Mouse (Mus musculus) fibroblast of lung, adult 2 months (primary cell): ENCODE data around the gene Cacna1c.

Experiments used
- DNase-seq: peaks from one replicate; pipeline ENCODE4 v3.0.0-alpha.2; 2011; ENCODE audit warnings: low read depth

The Cacna1c gene

GRCm38 (mm10) chr6:119139561-119139960 lies 56.7 kb downstream of the Cacna1c start:
- DNase-seq, result no peak

GRCm38 (mm10) chr6:119137768-119138167 lies 58.5 kb downstream of the Cacna1c start:
- no peak for DNase-seq

GRCm38 (mm10) chr6:119132863-119133262 lies 63.4 kb downstream of the Cacna1c start:
- DNase-seq, result no peak

GRCm38 (mm10) chr6:119132111-119132735 lies 64.0 kb downstream of the Cacna1c start:
- DNase-seq, result no peak

- no peak for DNase-seq
These were observed 66.6 kb downstream of the Cacna1c start for GRCm38 (mm10) chr6:119129664-119130063.

GRCm38 (mm10) chr6:119128521-119128920 lies 67.7 kb downstream of the Cacna1c start:
- no peak for DNase-seq

- DNase-seq, result no peak
These were observed 68.1 kb downstream of the Cacna1c start for GRCm38 (mm10) chr6:119128076-119128475.

GRCm38 (mm10) chr6:119126991-119127390 lies 69.2 kb downstream of the Cacna1c start:
- no peak for DNase-seq

- DNase-seq, result no peak
These were observed 77.8 kb downstream of the Cacna1c start for GRCm38 (mm10) chr6:119118371-119118770.

GRCm38 (mm10) chr6:119116290-119116689 lies 79.9 kb downstream of the Cacna1c start:
- no peak for DNase-seq

- no peak for DNase-seq
These were observed 82.9 kb downstream of the Cacna1c start for GRCm38 (mm10) chr6:119113362-119113761.

GRCm38 (mm10) chr6:119110369-119110768 lies 85.8 kb downstream of the Cacna1c start:
- no peak for DNase-seq

- DNase-seq, result no peak
These were observed 87.5 kb downstream of the Cacna1c start for GRCm38 (mm10) chr6:119108466-119109394.

- no peak for DNase-seq
These were observed 88.3 kb downstream of the Cacna1c start for GRCm38 (mm10) chr6:119107856-119108465.

- DNase-seq, result no peak
These were observed 88.9 kb downstream of the Cacna1c start for GRCm38 (mm10) chr6:119107140-119107855.

- no peak for DNase-seq
These were observed 89.5 kb downstream of the Cacna1c start for GRCm38 (mm10) chr6:119106726-119107125.

GRCm38 (mm10) chr6:119105651-119106595 lies 90.3 kb downstream of the Cacna1c start:
- DNase-seq, result no peak

GRCm38 (mm10) chr6:119104246-119104645 lies 92.0 kb downstream of the Cacna1c start:
- DNase-seq, result no peak

GRCm38 (mm10) chr6:119102936-119103335 lies 93.3 kb downstream of the Cacna1c start:
- DNase-seq, result no peak

GRCm38 (mm10) chr6:119099333-119099732 lies 96.9 kb downstream of the Cacna1c start:
- DNase-seq, result no peak

- no peak for DNase-seq
These were observed 99.7 kb downstream of the Cacna1c start for GRCm38 (mm10) chr6:119096481-119096880.
